Mouse (Mus musculus) thymus, postnatal 10 days (tissue): ENCODE results near the gene L1cam.
A peak's percentile ranks its signal among the peaks of the same experiment; 100 is the strongest.

Experiments used
- DNase-seq, 2 experiments: peaks; one replicate each; pipeline ENCODE4 v3.0.0; 2021; ENCODE audit warnings: low spot score in 2 of 2

The L1cam gene

GRCm38 (mm10) chrX:73880194-73881035, 15.5 kb downstream of the L1cam start:
- DNase-seq: peak; percentile 27 to 49

GRCm38 (mm10) chrX:73877014-73877413, 18.9 kb downstream of the L1cam start:
- no peak for DNase-seq

- no peak for DNase-seq
Measured at GRCm38 (mm10) chrX:73875881-73876280, 20.0 kb downstream of the L1cam start.

DNA sequence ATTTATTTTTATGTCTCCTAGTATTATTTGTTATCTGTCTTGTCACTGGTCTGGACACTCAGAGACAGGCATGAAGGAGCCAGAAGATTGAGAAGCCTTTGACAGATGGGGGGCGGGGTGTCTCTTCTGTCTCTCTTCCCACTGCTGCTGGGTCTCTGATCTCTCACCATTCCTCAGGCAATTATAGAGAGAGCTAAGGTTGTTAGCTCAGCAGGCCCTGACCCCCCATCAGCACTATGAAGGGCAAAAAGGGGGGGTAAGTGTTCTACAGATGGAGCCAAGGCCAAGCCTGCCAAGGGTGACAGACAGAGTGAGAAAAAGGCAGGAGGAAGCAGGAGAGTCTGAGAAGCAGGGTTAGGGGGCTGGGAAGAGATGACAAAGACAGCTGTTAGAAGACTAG, 23.9 kb downstream of the L1cam start:
- DNase-seq: no peak

GRCm38 (mm10) chrX:73871474-73871873, 24.4 kb downstream of the L1cam start:
- DNase-seq: no peak

DNA sequence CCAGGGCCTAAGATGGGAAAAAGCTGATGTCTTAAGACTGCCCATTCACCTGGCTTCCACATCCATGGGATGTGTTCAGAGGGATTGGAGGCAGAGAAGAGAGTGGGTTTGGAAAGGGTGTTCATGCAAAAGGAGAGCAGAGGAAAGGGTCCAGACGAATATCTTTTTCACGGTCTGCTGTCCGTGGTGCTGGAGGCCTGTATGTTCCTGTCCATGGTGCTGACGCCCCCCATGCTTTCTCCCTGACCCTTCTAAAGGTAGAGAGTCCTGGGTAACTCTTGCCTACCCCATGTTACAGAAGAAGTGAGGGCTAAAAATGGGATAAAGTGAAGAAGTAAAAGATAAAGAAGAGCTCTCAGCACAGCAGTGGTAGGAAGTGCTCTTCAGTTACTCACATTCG, 26.6 kb downstream of the L1cam start:
- peak in 1 of 2 experiments; percentile 33 for DNase-seq

DNA sequence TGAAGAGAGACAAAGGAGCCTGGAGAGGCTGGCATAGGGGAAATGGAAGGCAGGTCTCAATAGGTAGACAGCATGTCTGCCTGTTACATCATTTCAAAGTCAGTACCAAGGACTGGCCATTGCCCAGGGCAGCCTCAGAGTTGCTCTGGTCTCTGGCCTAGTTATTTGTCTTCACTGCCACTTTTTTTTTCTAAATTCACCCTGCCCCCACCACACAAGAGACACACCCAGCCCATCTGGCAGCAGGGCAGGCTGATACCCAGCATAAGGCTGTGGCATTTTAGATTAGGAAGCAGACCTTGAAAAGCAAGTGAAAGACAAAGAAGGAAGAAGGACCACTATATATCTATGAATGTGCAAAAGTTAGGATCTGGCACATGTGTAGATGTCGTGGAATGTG, 28.1 kb downstream of the L1cam start:
- DNase-seq: no peak

GRCm38 (mm10) chrX:73867256-73867655, 28.6 kb downstream of the L1cam start:
- DNase-seq: no peak

- no peak for DNase-seq
Measured at GRCm38 (mm10) chrX:73864692-73865091, 31.2 kb downstream of the L1cam start.

DNA sequence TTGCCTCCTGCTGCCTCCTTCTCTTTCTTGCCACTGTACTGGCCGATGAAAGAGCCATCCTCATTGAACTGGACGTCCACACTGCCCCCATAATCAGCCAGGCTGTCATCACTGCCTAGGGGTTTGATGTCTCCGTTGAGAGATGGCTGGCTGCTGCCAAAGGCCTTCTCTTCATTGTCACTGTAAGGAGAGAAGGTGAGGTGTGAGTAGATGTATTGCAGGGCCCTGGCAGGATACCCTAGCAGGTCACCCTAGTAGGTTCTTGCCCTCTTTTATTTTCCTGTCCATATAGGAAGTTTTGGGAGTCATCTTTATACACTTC, 40.9 kb downstream of the L1cam start:
- DNase-seq: no peak

GRCm38 (mm10) chrX:73854326-73855086, 41.4 kb downstream of the L1cam start:
- no peak for DNase-seq

- DNase-seq: no peak
Measured at GRCm38 (mm10) chrX:73836691-73837090, 59.2 kb downstream of the L1cam start.

DNA sequence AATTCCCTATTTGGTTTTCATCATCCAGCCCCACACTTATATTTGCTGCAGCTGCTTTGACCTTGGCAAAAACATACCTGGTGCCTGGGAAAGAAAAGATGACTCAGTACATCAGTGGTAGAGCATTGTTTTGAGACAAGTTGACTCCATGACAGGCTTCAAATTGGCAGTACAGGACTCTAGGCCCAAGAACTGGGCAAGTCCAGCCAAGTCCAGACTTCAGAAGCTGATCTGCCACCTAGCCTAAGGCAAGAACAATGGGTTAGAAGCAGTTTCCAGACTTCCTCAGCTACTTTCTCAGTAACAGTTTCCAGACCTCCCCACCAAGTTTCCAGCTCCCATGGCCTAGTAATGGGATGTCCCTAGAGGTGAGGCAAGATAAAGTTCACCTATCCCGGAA, 60.2 kb downstream of the L1cam start:
- no peak for DNase-seq

DNA sequence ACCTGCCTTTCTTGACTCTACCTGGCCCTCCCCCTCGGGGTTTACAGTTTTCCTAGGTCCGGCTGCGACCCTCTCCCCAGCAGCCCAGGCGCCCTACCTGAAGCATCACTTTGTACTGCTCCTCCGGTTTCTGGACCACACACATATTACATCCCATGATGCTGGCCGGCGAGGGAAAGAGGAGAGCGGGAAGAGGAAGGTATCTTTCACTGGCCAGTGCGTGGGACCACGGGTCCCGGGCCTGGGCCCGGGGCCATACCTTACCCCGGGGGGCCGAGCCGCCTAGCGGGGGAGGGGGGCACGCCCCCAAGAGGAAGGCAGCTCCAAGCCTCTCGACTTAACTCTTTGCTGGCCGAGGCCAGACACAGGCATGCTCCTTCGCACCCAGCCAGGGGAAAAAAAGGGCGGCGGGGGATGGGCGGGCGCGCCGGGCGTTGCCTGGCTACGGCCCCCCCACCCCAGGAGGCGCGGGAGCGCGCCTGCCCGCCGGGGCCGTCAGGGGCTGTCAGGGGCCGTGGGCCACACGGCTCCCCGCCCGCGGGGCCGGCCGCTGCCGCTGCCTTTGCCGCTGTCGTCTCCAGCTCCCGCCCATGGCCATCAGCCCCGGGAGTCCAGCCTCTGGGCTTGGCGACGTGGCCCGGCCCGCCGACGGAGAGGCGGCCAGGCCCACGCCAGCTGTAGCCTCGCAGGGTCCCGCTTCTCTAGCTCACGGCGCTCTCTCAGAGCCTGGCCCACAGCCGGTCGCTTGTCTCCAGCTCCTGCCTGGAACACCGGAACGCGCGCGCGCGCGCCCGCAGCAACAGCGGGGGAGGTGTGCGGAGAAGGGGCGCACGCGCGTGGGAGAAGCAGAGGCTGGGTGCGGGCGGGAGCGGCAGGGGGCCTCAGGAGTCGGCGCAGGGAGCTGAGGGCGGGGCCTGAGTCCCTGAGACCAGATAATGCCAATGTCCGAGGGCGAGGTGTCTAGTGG, 71.4 kb downstream of the L1cam start, which contains the start of gene Pdzd4:
Gene Pdzd4 (minus strand): TSS at position 785 of the 967 bp plus-strand sequence.
- DNase-seq: peak; percentile 43 to 58

GRCm38 (mm10) chrX:73823747-73824146, 72.2 kb downstream of the L1cam start:
- no peak for DNase-seq

GRCm38 (mm10) chrX:73816596-73817314, 79.2 kb downstream of the L1cam start:
- no peak for DNase-seq

DNA sequence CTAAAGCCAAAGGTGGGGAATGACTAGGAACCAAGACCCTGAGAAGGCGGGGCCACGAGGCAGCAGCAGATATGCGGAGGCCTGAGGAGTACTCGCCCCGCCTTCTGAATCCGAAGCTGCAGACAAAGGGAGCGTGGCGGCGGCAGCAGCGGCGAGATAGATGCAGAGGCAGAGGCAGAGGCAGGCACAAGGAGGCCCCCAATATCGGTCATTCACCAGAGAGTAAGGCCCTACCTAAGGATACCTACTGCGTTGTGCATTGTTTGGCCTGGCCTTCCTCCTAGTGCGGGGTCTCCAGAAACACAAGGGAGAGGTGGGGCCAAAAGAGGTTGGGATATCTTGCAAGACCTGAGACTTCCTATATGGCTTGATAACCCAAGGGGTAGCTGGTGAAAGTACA, 80.8 kb downstream of the L1cam start:
- peak in 1 of 2 experiments; percentile 15 for DNase-seq

- DNase-seq: no peak
Measured at GRCm38 (mm10) chrX:73805814-73806213, 90.1 kb downstream of the L1cam start.
